Mouse (Mus musculus): ENCODE data around the gene Pdxdc1. TPM values are rescaled to one million over a fixed set of nuclear protein-coding genes. Genes with fewer than 3 reads are reported as not detected.
A peak's percentile ranks its signal among the peaks of the same experiment; 100 is the strongest.

Gene Pdxdc1
- polyA plus RNA-seq, 1 experiment: 77.2 TPM

DNA sequence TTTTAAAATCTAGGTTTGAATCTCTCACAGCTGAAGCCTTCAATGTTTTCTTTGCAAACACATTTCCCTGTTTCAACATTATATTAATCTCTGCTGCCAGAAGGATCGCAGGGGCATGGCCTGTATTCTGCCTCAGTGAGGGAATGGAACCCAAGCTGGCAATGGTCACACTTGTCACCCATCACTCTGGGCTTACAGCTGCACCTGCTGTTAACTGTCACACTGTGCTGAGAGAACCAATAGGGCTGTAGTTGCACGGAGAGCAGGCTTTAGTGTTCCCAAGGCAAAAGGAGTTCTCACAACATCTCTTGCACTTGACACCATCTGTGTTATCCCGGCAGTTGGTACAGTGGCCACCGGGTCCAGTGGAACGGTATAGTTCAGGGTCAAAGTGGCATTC is 17.2 kb upstream of the Pdxdc1 start:
- Histone ChIP-seq H3K4me1 (replicated peaks; ENCODE audit: control insufficient read depth, insufficient read depth, low read length) (no peaks in the 10 kb centered on the region), H3K4me3 (ENCODE audit: control insufficient read depth, insufficient read depth, low read length) (no peak overlapping the region), H3K36me3 (ENCODE audit: control insufficient read depth, insufficient read depth, low read length) (no peaks in the 10 kb centered on the region), H3K27ac (ENCODE audit: control insufficient read depth, insufficient read depth, low read length) (no peak overlapping the region), H3K27me3 (ENCODE audit: control insufficient read depth, insufficient read depth, low read length) (no peaks in the 10 kb centered on the region)
- TF ChIP-seq POLR2A (IDR thresholded peaks at IDR 0.05; ENCODE audit: control insufficient read depth, extremely low read depth, insufficient read depth, low read length, poor library complexity) (no peak), CTCF (IDR thresholded peaks at IDR 0.05; ENCODE audit: borderline replicate concordance, control insufficient read depth, extremely low read depth, insufficient read depth, low read length, poor library complexity) (no peak)
- DNase-seq: no peak
- 96% methylated on average over 5 of the region's 5 CpGs for WGBS

DNA sequence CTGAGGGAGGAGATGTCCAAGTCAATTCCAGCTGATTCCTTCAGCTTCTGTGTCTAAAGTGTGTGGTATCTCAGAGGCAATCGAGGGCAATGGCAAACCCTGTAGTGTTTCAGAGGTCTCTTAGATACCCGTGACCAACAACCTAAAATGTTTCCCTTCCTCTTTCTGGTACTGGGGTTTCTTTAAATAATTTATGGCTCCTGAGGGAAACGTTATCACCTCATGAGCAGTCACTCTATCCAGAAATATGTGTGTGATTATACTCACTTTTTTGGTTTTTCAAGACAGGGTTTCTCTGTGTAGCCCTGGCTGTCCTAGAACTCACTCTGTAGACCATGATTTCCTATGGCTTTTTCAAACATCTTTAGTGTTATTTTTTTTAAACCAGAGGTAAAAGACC is 4.4 kb upstream of the Pdxdc1 start:
- H3K27me3 ChIP-seq (ENCODE audit: control insufficient read depth, insufficient read depth, low read length): no peaks in the 10 kb centered on the region
- WGBS: 47% methylated on average over 3 of the region's 3 CpGs
- H3K4me3 ChIP-seq (ENCODE audit: control insufficient read depth, insufficient read depth, low read length): no peak overlapping the region
- TF ChIP-seq CTCF (IDR thresholded peaks at IDR 0.05; ENCODE audit: borderline replicate concordance, control insufficient read depth, extremely low read depth, insufficient read depth, low read length, poor library complexity) (no peak), POLR2A (IDR thresholded peaks at IDR 0.05; ENCODE audit: control insufficient read depth, extremely low read depth, insufficient read depth, low read length, poor library complexity) (no peak)
- H3K4me1 ChIP-seq (replicated peaks; ENCODE audit: control insufficient read depth, insufficient read depth, low read length): 0 out of 2 replicates have a peak, but pooled peaks cover 2% of the 10 kb centered on the region
- H3K27ac ChIP-seq (ENCODE audit: control insufficient read depth, insufficient read depth, low read length): no peak overlapping the region
- no peak for DNase-seq
- H3K36me3 ChIP-seq (ENCODE audit: control insufficient read depth, insufficient read depth, low read length): no peaks in the 10 kb centered on the region

DNA sequence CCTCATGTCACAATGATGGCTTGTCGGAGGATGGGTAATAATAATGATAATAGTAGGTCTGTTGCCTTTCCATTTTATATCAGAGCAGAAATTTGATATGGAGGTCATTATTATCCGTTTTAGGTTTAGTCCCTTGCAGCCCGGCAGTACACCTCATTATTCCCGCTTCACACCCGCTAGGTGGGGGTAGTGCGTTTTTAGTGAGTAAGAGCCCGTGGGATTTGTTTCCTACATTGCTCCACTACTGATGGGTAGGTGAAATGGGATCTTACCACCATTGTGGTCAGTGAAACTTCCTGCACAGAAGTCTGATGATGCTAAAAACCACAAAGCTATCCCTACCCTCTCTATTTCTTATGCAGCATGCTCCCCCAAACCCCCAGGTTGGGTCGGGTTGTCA is 557 bp upstream of the Pdxdc1 start:
- H3K27me3 ChIP-seq (ENCODE audit: control insufficient read depth, insufficient read depth, low read length): no peaks in the 10 kb centered on the region
- peak; percentile 76 for DNase-seq
- peaks cover 8% of the 10 kb centered on the region for H3K4me1 ChIP-seq (replicated peaks; ENCODE audit: control insufficient read depth, insufficient read depth, low read length)
- H3K27ac ChIP-seq (ENCODE audit: control insufficient read depth, insufficient read depth, low read length): peak overlapping the region; percentile 65; the same call in 1 of the 2 replicates
- H3K36me3 ChIP-seq (ENCODE audit: control insufficient read depth, insufficient read depth, low read length): no peaks in the 10 kb centered on the region
- TF ChIP-seq POLR2A (IDR thresholded peaks at IDR 0.05; ENCODE audit: control insufficient read depth, extremely low read depth, insufficient read depth, low read length, poor library complexity): no peak
- no peak for TF ChIP-seq CTCF (IDR thresholded peaks at IDR 0.05; ENCODE audit: borderline replicate concordance, control insufficient read depth, extremely low read depth, insufficient read depth, low read length, poor library complexity)
- under 1% methylated on average over 8 of the region's 8 CpGs for WGBS
- peak overlapping the region; percentile 96 for H3K4me3 ChIP-seq (ENCODE audit: control insufficient read depth, insufficient read depth, low read length)

DNA sequence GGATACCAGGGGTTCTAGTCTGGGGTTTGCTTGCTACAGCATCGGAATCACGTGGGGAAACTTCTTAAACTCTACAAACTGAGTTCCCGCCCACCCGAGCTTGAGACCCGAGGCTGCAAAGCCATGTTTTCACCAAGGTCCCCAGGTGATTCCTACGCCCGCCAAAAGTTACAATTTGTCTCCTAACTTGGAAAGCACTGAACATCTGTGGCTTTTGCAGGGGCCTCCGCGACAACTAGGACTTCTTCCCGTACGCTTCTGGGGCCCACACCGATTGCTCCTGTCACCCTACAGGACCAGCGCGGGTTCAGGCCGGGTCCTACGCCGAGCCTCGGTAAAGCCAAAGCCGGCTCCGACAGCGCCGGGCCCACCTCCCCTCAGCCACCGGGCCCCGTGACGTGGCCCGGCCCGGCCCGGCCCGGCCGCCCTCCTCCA is 517 bp downstream of the Pdxdc1 start:
- no peaks in the 10 kb centered on the region for H3K27me3 ChIP-seq (ENCODE audit: control insufficient read depth, insufficient read depth, low read length)
- peak overlapping the region; percentile 96 for H3K4me3 ChIP-seq (ENCODE audit: control insufficient read depth, insufficient read depth, low read length)
- no peak for DNase-seq
- H3K36me3 ChIP-seq (ENCODE audit: control insufficient read depth, insufficient read depth, low read length): no peaks in the 10 kb centered on the region
- under 1% methylated on average over 29 of the region's 30 CpGs for WGBS
- H3K4me1 ChIP-seq (replicated peaks; ENCODE audit: control insufficient read depth, insufficient read depth, low read length): peaks cover 8% of the 10 kb centered on the region
- no peak overlapping the region; the same call in 1 of the 2 replicates for H3K27ac ChIP-seq (ENCODE audit: control insufficient read depth, insufficient read depth, low read length)
- no peak for TF ChIP-seq POLR2A (IDR thresholded peaks at IDR 0.05; ENCODE audit: control insufficient read depth, extremely low read depth, insufficient read depth, low read length, poor library complexity)
- TF ChIP-seq CTCF (IDR thresholded peaks at IDR 0.05; ENCODE audit: borderline replicate concordance, control insufficient read depth, extremely low read depth, insufficient read depth, low read length, poor library complexity): no peak

DNA sequence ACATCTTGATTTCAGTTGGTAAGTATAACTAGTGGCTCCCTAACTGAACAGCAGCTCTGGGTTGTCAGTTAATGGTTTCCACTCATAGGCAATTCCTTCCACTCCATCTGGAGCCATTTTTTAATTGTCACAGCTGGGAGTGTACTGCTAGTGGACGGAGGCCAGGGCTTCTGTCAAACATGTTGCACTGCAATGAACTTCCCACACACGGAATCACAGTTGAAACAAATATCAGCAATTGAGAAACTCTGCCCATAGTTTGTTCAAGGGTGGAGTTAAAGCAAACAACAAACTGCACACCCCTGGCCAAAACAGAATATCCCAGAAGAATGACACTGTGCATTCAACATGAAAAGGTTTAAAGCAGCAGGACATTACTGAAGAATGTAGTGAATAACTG is 4.0 kb downstream of the Pdxdc1 start:
- H3K36me3 ChIP-seq (ENCODE audit: control insufficient read depth, insufficient read depth, low read length): no peaks in the 10 kb centered on the region
- H3K27ac ChIP-seq (ENCODE audit: control insufficient read depth, insufficient read depth, low read length): no peak overlapping the region
- H3K4me3 ChIP-seq (ENCODE audit: control insufficient read depth, insufficient read depth, low read length): no peak overlapping the region
- H3K27me3 ChIP-seq (ENCODE audit: control insufficient read depth, insufficient read depth, low read length): no peaks in the 10 kb centered on the region
- 93% methylated on average over 2 of the region's 2 CpGs for WGBS
- H3K4me1 ChIP-seq (replicated peaks; ENCODE audit: control insufficient read depth, insufficient read depth, low read length): peaks cover 7% of the 10 kb centered on the region
- no peak for DNase-seq
- no peak for TF ChIP-seq POLR2A (IDR thresholded peaks at IDR 0.05; ENCODE audit: control insufficient read depth, extremely low read depth, insufficient read depth, low read length, poor library complexity)
- no peak for TF ChIP-seq CTCF (IDR thresholded peaks at IDR 0.05; ENCODE audit: borderline replicate concordance, control insufficient read depth, extremely low read depth, insufficient read depth, low read length, poor library complexity)

DNA sequence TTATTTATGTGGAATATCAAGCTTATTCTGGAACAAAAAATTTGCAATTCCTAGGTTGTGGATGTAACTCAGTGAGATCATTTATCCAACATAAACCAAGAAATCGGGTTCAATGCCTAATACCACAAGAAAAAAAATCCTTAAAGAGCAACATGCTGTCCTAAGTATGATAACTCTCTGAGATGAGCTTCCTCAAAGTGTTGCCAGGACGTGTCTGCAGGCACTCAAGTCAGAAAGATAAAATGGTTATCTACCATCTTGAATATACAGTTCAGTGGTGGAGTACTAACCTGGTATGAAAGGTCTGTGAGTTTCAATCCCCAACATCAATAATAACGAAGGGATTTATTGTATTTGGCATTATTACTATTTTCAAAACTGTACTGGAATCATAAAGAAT is 6.6 kb downstream of the Pdxdc1 start:
- WGBS: 89% methylated on average over 3 of the region's 3 CpGs

DNA sequence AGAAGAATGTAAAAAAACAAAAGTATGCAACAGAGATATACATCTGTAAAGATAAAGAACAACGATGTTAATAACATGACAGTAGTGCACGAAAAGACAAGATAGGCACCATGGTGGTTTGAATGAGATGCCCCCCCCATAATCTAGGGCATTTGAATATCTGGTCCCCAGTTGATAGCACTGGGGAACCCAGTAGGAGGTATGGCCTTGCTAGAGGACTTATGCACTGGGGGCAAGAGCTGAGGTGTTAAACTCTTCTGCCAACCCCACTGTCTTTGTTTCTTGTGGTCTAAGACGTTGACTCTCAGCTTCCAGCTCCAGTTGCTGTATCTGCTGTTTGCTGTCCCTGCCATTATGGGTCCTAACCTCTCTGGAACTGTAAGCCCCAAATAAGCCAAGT is 7.2 kb downstream of the Pdxdc1 start:
- Histone ChIP-seq H3K4me1 (replicated peaks; ENCODE audit: control insufficient read depth, insufficient read depth, low read length) (no peaks in the 10 kb centered on the region), H3K36me3 (ENCODE audit: control insufficient read depth, insufficient read depth, low read length) (no peaks in the 10 kb centered on the region), H3K27ac (ENCODE audit: control insufficient read depth, insufficient read depth, low read length) (no peak overlapping the region), H3K27me3 (ENCODE audit: control insufficient read depth, insufficient read depth, low read length) (no peaks in the 10 kb centered on the region), H3K4me3 (ENCODE audit: control insufficient read depth, insufficient read depth, low read length) (no peak overlapping the region)
- 92% methylated on average over 3 of the region's 3 CpGs for WGBS
- TF ChIP-seq CTCF (IDR thresholded peaks at IDR 0.05; ENCODE audit: borderline replicate concordance, control insufficient read depth, extremely low read depth, insufficient read depth, low read length, poor library complexity) (no peak), POLR2A (IDR thresholded peaks at IDR 0.05; ENCODE audit: control insufficient read depth, extremely low read depth, insufficient read depth, low read length, poor library complexity) (no peak)
- DNase-seq: no peak

More for the DNA sequence above, 6.6 kb downstream of the Pdxdc1 start:
- Histone ChIP-seq H3K27me3 (ENCODE audit: control insufficient read depth, insufficient read depth, low read length) (no peaks in the 10 kb centered on the region), H3K36me3 (ENCODE audit: control insufficient read depth, insufficient read depth, low read length) (no peaks in the 10 kb centered on the region), H3K27ac (ENCODE audit: control insufficient read depth, insufficient read depth, low read length) (no peak overlapping the region), H3K4me1 (replicated peaks; ENCODE audit: control insufficient read depth, insufficient read depth, low read length) (no peaks in the 10 kb centered on the region), H3K4me3 (ENCODE audit: control insufficient read depth, insufficient read depth, low read length) (no peak overlapping the region)
- DNase-seq: no peak
- TF ChIP-seq CTCF (IDR thresholded peaks at IDR 0.05; ENCODE audit: borderline replicate concordance, control insufficient read depth, extremely low read depth, insufficient read depth, low read length, poor library complexity): no peak

Data from thymus, adult 2 months (tissue).